Mouse (Mus musculus) thymus, adult 2 months (tissue): ENCODE measurements around the gene Intu. TPM values are rescaled to one million over a fixed set of nuclear protein-coding genes. Genes with fewer than 3 reads are reported as not detected.

Experiments used
- DNase-seq: peaks from one replicate; pipeline ENCODE4 v3.0.0; 2021
- H3K27ac ChIP-seq: fragments of 200-500 bp; 2 replicates; pipeline ENCODE4 v1.5.1; 2012; ENCODE audit warnings: low read length, control low read depth; ENCODE audit not compliant: control insufficient read depth, insufficient read depth
- H3K27me3 ChIP-seq: fragments of 200-500 bp; 2 replicates; pipeline ENCODE4 v1.6.1; 2012; ENCODE audit warnings: mild to moderate bottlenecking, low read length, moderate library complexity, mixed read lengths; ENCODE audit not compliant: control insufficient read depth, insufficient read depth
- H3K36me3 ChIP-seq: fragments of 200-500 bp; 2 replicates; pipeline ENCODE4 v1.6.1; 2012; ENCODE audit warnings: mild to moderate bottlenecking, low read length, moderate library complexity; ENCODE audit not compliant: control insufficient read depth, insufficient read depth
- H3K4me1 ChIP-seq: fragments of 200-500 bp; replicated peaks from 2 replicates; pipeline ENCODE4 v1.6.1; 2012; ENCODE audit warnings: low read length; ENCODE audit not compliant: control insufficient read depth, insufficient read depth
- H3K4me3 ChIP-seq: fragments of 200-500 bp; 2 replicates; pipeline ENCODE4 v1.5.1; 2012; ENCODE audit warnings: mild to moderate bottlenecking, low read length, control low read depth, moderate library complexity; ENCODE audit not compliant: control insufficient read depth, insufficient read depth
- CTCF ChIP-seq: fragments of 200-500 bp; IDR thresholded peaks from 2 replicates; pipeline ENCODE4 v1.5.1; 2012; ENCODE audit warnings: mild to moderate bottlenecking, control low read depth, low read length, moderate library complexity, borderline replicate concordance; ENCODE audit not compliant: control insufficient read depth, poor library complexity, insufficient read depth; ENCODE audit errors: extremely low read depth
- POLR2A ChIP-seq: fragments of 200-500 bp; IDR thresholded peaks from 2 replicates; pipeline ENCODE4 v1.6.1; 2012; ENCODE audit warnings: mild to moderate bottlenecking, low read length, control low read depth, moderate library complexity; ENCODE audit not compliant: control insufficient read depth, poor library complexity, insufficient read depth; ENCODE audit errors: extremely low read depth
- WGBS: fragments of 180-500 bp; shearing (Covaris S2); methylation state at CpG from one replicate; pipeline ENCODE4 v1.1.7; 2018; 5-methylcytosine and 5-hydroxymethylcytosine counted together
- polyA plus RNA-seq: library from polyadenylated mRNA; depleted of rRNA; stranded (reverse); fragments of >200 nt; gene quantifications from 2 replicates; pipeline ENCODE4 v1.2.3, GENCODE M21; 2012

Intu gene
- polyA plus RNA-seq, 1 experiment: 2.1 TPM

- DNase-seq: no peak
- H3K4me1 ChIP-seq: no peaks in the 10 kb centered on the region
- no peak overlapping the region for H3K4me3 ChIP-seq
- no peaks in the 10 kb centered on the region for H3K36me3 ChIP-seq
- TF ChIP-seq POLR2A: no peak
- no peak for TF ChIP-seq CTCF
- no peak overlapping the region for H3K27ac ChIP-seq
- no peaks in the 10 kb centered on the region for H3K27me3 ChIP-seq
- WGBS: 97% methylated on average over 1 of the region's 1 CpGs
Observed at GRCm38 (mm10) chr3:40673515-40673914, 142.4 kb downstream of the Intu start.

GRCm38 (mm10) chr3:40674873-40675405 lies 143.9 kb downstream of the Intu start:
- Histone ChIP-seq H3K27ac (no peak overlapping the region), H3K27me3 (no peaks in the 10 kb centered on the region), H3K4me3 (no peak overlapping the region), H3K36me3 (no peaks in the 10 kb centered on the region), H3K4me1 (no peaks in the 10 kb centered on the region)
- DNase-seq: no peak
- TF ChIP-seq POLR2A: no peak
- no peak for TF ChIP-seq CTCF
- 93% methylated on average over 8 of the region's 8 CpGs for WGBS

- no peak overlapping the region for H3K27ac ChIP-seq
- 96% methylated on average over 1 of the region's 1 CpGs for WGBS
Observed at GRCm38 (mm10) chr3:40678856-40679255, 147.8 kb downstream of the Intu start.

GRCm38 (mm10) chr3:40682404-40682803 lies 151.3 kb downstream of the Intu start:
- H3K4me1 ChIP-seq: peaks cover 3% of the 10 kb centered on the region; the same call in 1 of the 2 replicates
- WGBS: 90% methylated on average over 11 of the region's 11 CpGs
- no peak for DNase-seq
- TF ChIP-seq POLR2A (no peak), CTCF (no peak)
- no peaks in the 10 kb centered on the region for H3K36me3 ChIP-seq
- no peak overlapping the region for H3K27ac ChIP-seq
- H3K4me3 ChIP-seq: no peak overlapping the region
- no peaks in the 10 kb centered on the region for H3K27me3 ChIP-seq

More at GRCm38 (mm10) chr3:40678856-40679255, 147.8 kb downstream of the Intu start:
- no peaks in the 10 kb centered on the region for H3K27me3 ChIP-seq
- no peaks in the 10 kb centered on the region for H3K4me1 ChIP-seq
- no peak for DNase-seq
- no peaks in the 10 kb centered on the region for H3K36me3 ChIP-seq
- TF ChIP-seq CTCF: no peak
- no peak for TF ChIP-seq POLR2A
- H3K4me3 ChIP-seq: no peak overlapping the region

GRCm38 (mm10) chr3:40683171-40683570 lies 152.1 kb downstream of the Intu start:
- Histone ChIP-seq H3K27me3 (no peaks in the 10 kb centered on the region), H3K4me1 (peaks cover 3% of the 10 kb centered on the region), H3K36me3 (no peaks in the 10 kb centered on the region), H3K27ac (no peak overlapping the region), H3K4me3 (no peak overlapping the region)
- TF ChIP-seq POLR2A (no peak), CTCF (no peak)
- DNase-seq: no peak
- WGBS: 96% methylated on average over 18 of the region's 18 CpGs

GRCm38 (mm10) chr3:40685855-40686515 lies 154.9 kb downstream of the Intu start:
- WGBS: 44% methylated on average over 3 of the region's 3 CpGs
- H3K4me3 ChIP-seq: no peak overlapping the region
- peak; percentile 5 for DNase-seq

More at GRCm38 (mm10) chr3:40685855-40686515, 154.9 kb downstream of the Intu start:
- peaks cover 3% of the 10 kb centered on the region for H3K4me1 ChIP-seq
- H3K27me3 ChIP-seq: no peaks in the 10 kb centered on the region
- TF ChIP-seq POLR2A (no peak), CTCF (no peak)
- H3K36me3 ChIP-seq: no peaks in the 10 kb centered on the region
- no peak overlapping the region for H3K27ac ChIP-seq
